Mouse (Mus musculus): Measurements from ENCODE around the gene Olfr1105.

The Olfr1105 gene

DNA sequence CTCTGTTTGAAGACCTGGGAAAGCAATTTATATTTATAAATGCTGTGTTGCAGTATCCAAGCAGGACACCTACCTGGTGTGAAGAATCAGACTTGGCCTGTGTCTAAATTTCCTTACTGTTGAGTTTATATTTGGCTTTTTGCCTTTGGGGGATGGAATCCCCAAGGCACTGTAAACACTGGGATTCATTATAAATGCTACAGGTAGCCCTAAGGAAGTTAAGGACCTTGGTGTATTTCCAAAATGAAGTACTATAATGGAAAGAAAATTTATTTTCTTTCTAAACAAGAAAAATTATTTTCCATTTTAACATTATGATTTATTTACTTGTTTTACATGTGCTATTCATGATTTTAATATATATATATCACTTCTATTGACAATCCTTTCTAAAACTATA, at the start of gene Olfr1105:
Gene Olfr1105, minus strand, starts transcription at position 101 of the 400 bp plus-strand sequence.
- in situ Hi-C loops (cut with MboI; ENCODE audit: unreplicated experiment in 2 of 2), result no loop called here

GRCm38 (mm10) chr2:87075717-87076116, 39.4 kb upstream of the Olfr1105 start, which contains the start of gene Olfr1107:
TSS of gene Olfr1107 (minus strand) at chr2:87075817.
- in situ Hi-C loops (cut with MboI; ENCODE audit: unreplicated experiment in 2 of 2), result no loop called here

- in situ Hi-C loops (cut with MboI; ENCODE audit: unreplicated experiment in 2 of 2), result no loop called here
These were observed 15.8 kb upstream of the Olfr1105 start, which contains the start of gene Olfr1106 for GRCm38 (mm10) chr2:87052173-87052572. TSS of gene Olfr1106 (minus strand) at chr2:87052273.

GRCm38 (mm10) chr2:87026980-87027379, 9.4 kb downstream of the Olfr1105 start, which contains the start of gene Olfr1104:
TSS of gene Olfr1104 (minus strand) at chr2:87027080.
- in situ Hi-C loops (cut with MboI; ENCODE audit: unreplicated experiment in 2 of 2), result no loop called here

DNA sequence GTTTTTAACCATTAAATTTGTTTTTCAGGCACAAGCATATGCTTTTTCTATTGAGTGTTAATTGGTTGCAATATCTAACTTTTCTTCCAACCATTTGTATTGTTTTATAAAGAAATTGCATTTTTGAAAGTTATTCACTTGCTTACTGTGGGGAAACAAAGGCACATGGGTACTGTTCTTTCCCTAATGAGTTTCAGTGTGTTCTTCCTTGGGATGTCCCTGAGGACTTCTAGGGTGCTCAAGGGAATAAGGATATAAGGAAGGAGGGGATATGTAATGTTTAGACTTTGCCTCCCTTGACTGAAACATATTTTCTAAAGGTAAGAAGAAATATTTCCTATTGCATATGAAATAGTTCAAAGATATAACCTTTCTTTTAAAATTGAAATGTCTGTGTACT, 38.2 kb downstream of the Olfr1105 start, which contains the start of gene Olfr1102:
Gene Olfr1102, plus strand, starts transcription at position 301 of the 400 bp plus-strand sequence.
- in situ Hi-C loops (cut with MboI; ENCODE audit: unreplicated experiment in 2 of 2), result no loop called here

DNA sequence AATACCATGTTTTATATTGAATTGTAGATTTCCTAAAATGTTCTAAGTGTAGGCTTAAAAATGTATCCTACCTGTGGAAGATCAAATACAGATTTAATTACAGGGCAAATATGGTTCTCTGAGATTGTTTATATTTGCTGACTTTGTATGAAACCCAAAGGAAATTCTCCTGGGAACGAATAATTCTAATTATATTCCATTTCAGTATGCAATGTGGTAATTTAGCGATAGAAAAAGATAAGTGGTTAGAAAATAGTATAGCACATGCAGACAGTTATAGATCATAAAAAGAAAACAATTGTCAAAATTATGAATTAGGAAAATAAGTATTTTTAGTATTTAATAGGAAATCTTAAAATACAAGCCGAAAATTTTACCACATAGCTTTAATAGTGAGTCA, 45.2 kb downstream of the Olfr1105 start, which contains the start of gene Olfr1101:
Gene Olfr1101, minus strand, starts transcription at position 101 of the 400 bp plus-strand sequence.
- in situ Hi-C loops (cut with MboI; ENCODE audit: unreplicated experiment in 2 of 2), result no loop called here
